Mouse (Mus musculus) forebrain, embryonic 11.5 days (tissue): ENCODE measurements around the gene Calml4. TPM values are rescaled to one million over a fixed set of nuclear protein-coding genes. Genes with fewer than 3 reads are reported as not detected.
A peak's percentile ranks its signal among the peaks of the same experiment; 100 is the strongest.

ENCODE experiments used
- ATAC-seq: fragments of 200-750 bp; cut with Nextera tagmentation; replicated peaks from 2 replicates; pipeline ENCODE4 v1.8.0; 2017; ENCODE audit warnings: moderate TSS enrichment; ENCODE audit not compliant: low FRiP score
- DNase-seq: peaks from one replicate; pipeline ENCODE4 v3.0.0-alpha.2; 2017; ENCODE audit warnings: low spot score
- H3K27ac ChIP-seq: fragments of 300-500 bp; sonication (generic); 2 replicates; pipeline ENCODE4 v1.5.1; 2014; ENCODE audit warnings: low read depth, low read length
- H3K27me3 ChIP-seq: fragments of 300-500 bp; sonication (generic); 2 replicates; pipeline ENCODE4 v1.6.1; 2014; ENCODE audit warnings: mild to moderate bottlenecking, low read length, mixed read lengths; ENCODE audit not compliant: control insufficient read depth, insufficient read depth
- H3K36me3 ChIP-seq: fragments of 300-500 bp; sonication (generic); 2 replicates; pipeline ENCODE4 v1.6.1; 2014; ENCODE audit warnings: mild to moderate bottlenecking, low read length, moderate library complexity, mixed read lengths; ENCODE audit not compliant: control insufficient read depth, insufficient read depth
- H3K4me1 ChIP-seq: fragments of 300-500 bp; sonication (generic); replicated peaks from 2 replicates; pipeline ENCODE4 v1.6.1; 2014; ENCODE audit warnings: low read length, mixed read lengths; ENCODE audit not compliant: control insufficient read depth, insufficient read depth
- H3K4me2 ChIP-seq: fragments of 300-500 bp; sonication (generic); 2 replicates; pipeline ENCODE4 v1.6.1; 2014; ENCODE audit warnings: low read depth, mild to moderate bottlenecking, low read length, moderate library complexity, mixed read lengths; ENCODE audit not compliant: severe bottlenecking
- H3K4me3 ChIP-seq: fragments of 300-500 bp; sonication (generic); 2 replicates; pipeline ENCODE4 v1.5.1; 2014; ENCODE audit warnings: low read depth, low read length
- H3K9ac ChIP-seq: fragments of 300-500 bp; sonication (generic); 2 replicates; pipeline ENCODE4 v1.6.1; 2014; ENCODE audit warnings: low read length
- H3K9me3 ChIP-seq: fragments of 300-500 bp; sonication (generic); 2 replicates; pipeline ENCODE4 v1.6.1; 2016; ENCODE audit warnings: low read length, mixed read lengths; ENCODE audit not compliant: control insufficient read depth
- WGBS: fragments of 180-500 bp; shearing (Covaris S2); extraction: QIAGEN DNeasy Blood & Tissue Kit; methylation state at CpG from one replicate; pipeline ENCODE4 v1.1.7; 2014; 5-methylcytosine and 5-hydroxymethylcytosine counted together
- polyA plus RNA-seq: library from polyadenylated mRNA; unstranded; fragments of >200 nt; fragmentation: Nextera tagmentation; extraction: Ambion mirVana; gene quantifications from 2 replicates; pipeline ENCODE4 v1.2.1, GENCODE M21; 2014

The Calml4 gene
- polyA plus RNA-seq, 1 experiment from 2014 or later, result 0.48 TPM

DNA sequence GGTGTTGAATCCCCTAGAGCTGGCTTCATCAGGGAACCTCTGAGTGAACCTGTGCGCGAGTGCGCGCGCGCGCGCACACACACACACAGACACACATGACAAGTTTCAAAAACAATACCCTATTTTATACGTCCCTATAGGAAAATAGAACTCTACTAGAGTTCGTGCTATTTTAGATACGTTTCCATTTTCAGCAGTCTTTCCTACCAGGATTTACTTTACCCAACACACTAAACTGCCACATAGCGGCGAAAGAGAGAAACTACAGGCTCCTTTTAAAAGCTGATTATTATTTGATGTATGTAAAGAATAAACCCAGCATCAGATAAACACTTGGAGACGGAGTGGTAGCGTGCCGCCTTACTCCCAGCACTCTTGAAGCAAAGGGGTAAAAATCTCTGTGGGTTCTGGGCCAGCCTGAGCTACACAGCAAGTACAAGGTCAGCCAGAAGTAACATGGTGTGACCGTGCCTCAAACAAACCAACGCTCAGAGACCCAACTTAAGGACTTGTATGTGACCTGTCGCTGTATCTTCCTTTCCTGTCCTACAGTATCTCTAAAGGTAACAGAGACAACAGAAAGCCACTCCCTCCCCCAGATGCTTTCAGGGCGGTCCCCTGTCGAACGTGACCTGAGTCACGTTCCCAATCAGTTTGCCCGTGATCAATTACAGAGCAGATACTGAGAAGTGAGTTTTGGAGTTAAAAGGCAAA lies 29.8 kb upstream of the Calml4 start:
- peak overlapping the region; percentile 32; the same call in 1 of the 2 replicates for H3K9ac ChIP-seq
- 8% methylated on average over 24 of the region's 24 CpGs for WGBS
- H3K4me1 ChIP-seq, result peaks cover 20% of the 10 kb centered on the region; the same call in 1 of the 2 replicates
- DNase-seq, result no peak
- H3K4me2 ChIP-seq, result peak overlapping the region; percentile 52
- H3K9me3 ChIP-seq, result no peaks in the 10 kb centered on the region
- H3K36me3 ChIP-seq, result no peaks in the 10 kb centered on the region
- no peaks in the 10 kb centered on the region for H3K27me3 ChIP-seq
- peak overlapping the region; percentile 17 for H3K4me3 ChIP-seq
- peak overlapping the region; percentile 47; the same call in 1 of the 2 replicates for H3K27ac ChIP-seq
- ATAC-seq, result peak; percentile 16

DNA sequence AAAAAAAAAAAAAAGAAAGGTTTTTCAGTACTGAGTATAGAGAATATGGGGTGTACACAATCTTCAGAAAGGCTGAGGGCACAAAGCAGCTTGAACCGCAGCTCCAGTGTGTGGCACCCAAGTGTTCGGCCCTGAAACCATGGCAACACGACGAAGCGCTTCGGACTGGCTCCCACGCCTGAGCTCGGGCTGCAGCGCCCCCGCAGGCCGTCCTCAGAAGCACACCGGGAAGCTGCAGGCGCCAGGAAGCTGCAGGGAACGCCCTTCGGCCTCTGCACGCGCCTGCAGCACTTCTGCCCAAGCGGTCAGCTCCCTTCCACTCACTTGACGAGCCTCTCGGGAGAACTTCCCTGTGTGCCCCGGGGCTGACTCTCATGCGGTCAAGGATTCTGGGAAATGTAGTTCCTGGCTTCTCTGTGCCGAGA lies 29.2 kb upstream of the Calml4 start:
- WGBS, result under 1% methylated on average over 23 of the region's 23 CpGs
- no peaks in the 10 kb centered on the region for H3K36me3 ChIP-seq
- H3K27ac ChIP-seq, result peak overlapping the region; percentile 47; the same call in 1 of the 2 replicates
- 0 out of 2 replicates have a peak overlapping the region, but pooled peaks have one; percentile 0 for H3K9ac ChIP-seq
- H3K4me3 ChIP-seq, result peak overlapping the region; percentile 17
- peaks cover 20% of the 10 kb centered on the region; the same call in 1 of the 2 replicates for H3K4me1 ChIP-seq
- no peaks in the 10 kb centered on the region for H3K9me3 ChIP-seq
- peak overlapping the region; percentile 52 for H3K4me2 ChIP-seq
- peak; percentile 91 for ATAC-seq
- peak; percentile 99 for DNase-seq
- H3K27me3 ChIP-seq, result no peaks in the 10 kb centered on the region

DNA sequence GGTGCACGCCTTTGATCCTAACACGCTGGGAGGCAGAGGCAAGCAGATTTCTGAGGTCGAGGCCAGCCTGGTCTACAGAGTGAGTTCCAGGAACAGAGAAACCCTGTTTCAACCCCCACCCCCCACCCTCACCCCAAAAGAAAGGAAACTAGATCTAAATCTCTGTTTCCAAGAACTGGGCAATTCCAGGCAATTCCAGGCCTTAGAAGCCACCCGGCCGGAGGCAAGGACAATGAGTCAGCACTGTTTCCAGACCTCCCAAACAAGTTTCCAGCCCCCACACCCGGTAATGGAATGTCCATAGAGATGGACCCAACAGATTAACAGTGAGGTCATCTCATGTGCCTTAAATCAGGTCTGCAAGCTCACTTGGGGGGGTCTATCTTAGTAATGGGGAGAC lies 28.0 kb upstream of the Calml4 start:
- H3K27me3 ChIP-seq, result no peaks in the 10 kb centered on the region
- WGBS, result 85% methylated on average over 6 of the region's 6 CpGs
- no peak overlapping the region for H3K9ac ChIP-seq
- no peak overlapping the region for H3K27ac ChIP-seq
- ATAC-seq (no peak), DNase-seq (no peak)
- no peaks in the 10 kb centered on the region for H3K36me3 ChIP-seq
- H3K4me2 ChIP-seq, result no peak overlapping the region
- no peak overlapping the region for H3K4me3 ChIP-seq
- no peaks in the 10 kb centered on the region for H3K9me3 ChIP-seq
- H3K4me1 ChIP-seq, result peaks cover 20% of the 10 kb centered on the region; the same call in 1 of the 2 replicates

DNA sequence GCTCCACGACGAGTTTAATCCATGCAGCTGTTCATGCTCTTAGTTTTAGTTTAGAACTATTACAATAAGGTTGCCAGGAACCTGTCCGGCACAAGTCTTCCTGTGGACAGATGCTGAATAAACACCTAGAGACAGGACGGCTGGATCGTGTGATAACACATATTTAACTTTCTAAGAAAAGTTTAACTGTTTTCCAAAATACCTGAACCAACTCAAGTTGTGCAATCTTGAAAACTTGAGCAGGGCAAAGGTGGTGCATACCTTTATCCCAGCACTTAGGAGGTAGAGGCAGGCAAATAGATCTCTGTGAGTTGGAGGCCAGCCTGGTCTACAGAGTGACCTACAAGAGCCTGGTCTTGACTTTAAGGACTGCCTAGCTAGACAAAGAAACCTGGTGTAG lies 23.0 kb upstream of the Calml4 start:
- no peak for ATAC-seq
- no peak overlapping the region for H3K4me3 ChIP-seq
- no peak overlapping the region for H3K9ac ChIP-seq

DNA sequence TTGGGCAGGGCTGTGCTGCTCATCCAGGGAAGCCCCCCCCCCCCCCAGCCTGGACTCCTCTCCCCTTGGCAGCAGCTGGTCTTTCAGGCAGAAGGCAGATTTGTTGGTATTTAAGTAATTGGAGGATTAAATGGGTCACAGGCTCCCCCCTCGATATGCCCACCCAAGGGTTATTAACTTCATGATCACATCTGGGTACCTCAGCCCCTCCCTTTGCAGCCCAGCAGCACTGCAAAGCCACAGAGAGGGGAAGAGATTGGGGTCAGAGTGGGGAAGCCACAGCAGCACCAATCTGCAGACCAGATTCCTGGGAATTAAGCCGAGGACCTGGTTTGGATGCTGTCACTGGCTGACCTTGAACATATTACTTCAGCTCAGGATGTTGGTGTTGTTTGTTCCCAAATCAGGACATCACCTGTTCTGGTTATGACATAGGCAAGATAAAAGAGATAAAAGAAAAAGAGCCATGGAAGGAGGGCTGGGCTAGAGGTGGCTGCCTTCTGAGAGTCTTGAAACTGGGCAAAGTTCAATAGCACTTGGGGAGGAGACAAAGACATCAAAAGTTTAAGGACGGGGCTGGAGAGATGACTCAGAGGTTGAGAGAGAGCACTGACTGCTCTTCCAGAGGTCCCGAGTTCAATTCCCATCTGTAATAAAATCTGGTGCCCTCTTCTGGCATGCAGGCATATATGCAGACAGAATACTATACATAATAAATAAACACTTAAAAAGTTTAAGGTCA lies 22.0 kb upstream of the Calml4 start:
- Histone ChIP-seq H3K27me3 (no peaks in the 10 kb centered on the region), H3K9me3 (no peaks in the 10 kb centered on the region), H3K36me3 (no peaks in the 10 kb centered on the region), H3K4me3 (no peak overlapping the region), H3K4me1 (peaks cover 8% of the 10 kb centered on the region; the same call in 1 of the 2 replicates), H3K4me2 (no peak overlapping the region), H3K27ac (no peak overlapping the region), H3K9ac (no peak overlapping the region)
- DNase-seq (no peak), ATAC-seq (no peak)
- 54% methylated on average over 4 of the region's 4 CpGs for WGBS

More for the DNA sequence above, 23.0 kb upstream of the Calml4 start:
- Histone ChIP-seq H3K4me2 (no peak overlapping the region), H3K9me3 (no peaks in the 10 kb centered on the region), H3K36me3 (no peaks in the 10 kb centered on the region), H3K27ac (no peak overlapping the region), H3K27me3 (no peaks in the 10 kb centered on the region), H3K4me1 (peaks cover 8% of the 10 kb centered on the region; the same call in 1 of the 2 replicates)
- 86% methylated on average over 5 of the region's 5 CpGs for WGBS
- DNase-seq, result no peak

DNA sequence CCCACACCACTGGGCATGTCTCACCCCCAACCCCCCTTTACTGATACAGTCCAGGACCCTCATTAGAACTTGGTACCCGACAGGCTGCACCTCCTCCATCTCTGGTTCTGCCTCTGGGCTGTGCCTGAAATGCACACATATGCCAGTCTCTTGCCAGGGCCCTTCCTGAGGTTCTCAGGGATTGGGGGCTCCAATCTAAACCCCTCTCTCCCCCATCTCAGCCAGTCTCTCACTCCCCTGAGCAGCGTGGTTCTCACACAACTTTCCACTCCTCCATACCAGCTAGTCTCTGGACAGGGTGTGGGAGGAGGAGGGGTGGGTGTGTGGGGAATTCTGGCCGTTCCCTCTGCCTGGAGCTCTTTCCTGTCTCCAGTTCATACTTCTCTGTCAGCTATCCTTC lies 20.3 kb upstream of the Calml4 start:
- Histone ChIP-seq H3K9ac (no peak overlapping the region), H3K27ac (no peak overlapping the region), H3K4me3 (no peak overlapping the region), H3K4me1 (peaks cover 8% of the 10 kb centered on the region; the same call in 1 of the 2 replicates), H3K9me3 (no peaks in the 10 kb centered on the region), H3K27me3 (no peaks in the 10 kb centered on the region), H3K4me2 (no peak overlapping the region), H3K36me3 (no peaks in the 10 kb centered on the region)
- 56% methylated on average over 3 of the region's 3 CpGs for WGBS
- DNase-seq (no peak), ATAC-seq (no peak)

DNA sequence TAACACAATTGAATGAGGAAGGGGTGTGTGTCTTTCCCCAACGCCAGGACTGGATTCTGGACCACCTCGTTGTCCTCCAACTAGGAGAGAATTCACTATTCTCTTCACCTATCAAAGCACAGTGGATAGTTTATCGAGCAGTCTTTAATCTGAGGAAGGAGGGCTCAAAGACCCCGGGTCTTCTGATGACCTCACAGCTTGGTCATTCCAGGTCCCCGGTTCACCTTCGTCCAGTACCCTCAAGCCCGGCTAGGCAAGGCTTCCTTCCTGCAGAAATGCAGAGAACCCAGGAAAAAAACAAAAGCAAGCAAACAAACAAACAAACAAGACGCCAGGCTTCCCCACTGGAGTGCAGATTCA lies 19.8 kb upstream of the Calml4 start:
- no peak overlapping the region for H3K9ac ChIP-seq
- H3K9me3 ChIP-seq, result no peaks in the 10 kb centered on the region
- no peaks in the 10 kb centered on the region for H3K27me3 ChIP-seq
- no peak overlapping the region; the same call in 1 of the 2 replicates for H3K27ac ChIP-seq
- H3K36me3 ChIP-seq, result no peaks in the 10 kb centered on the region
- H3K4me1 ChIP-seq, result peaks cover 8% of the 10 kb centered on the region; the same call in 1 of the 2 replicates
- peak overlapping the region; percentile 65 for H3K4me2 ChIP-seq
- no peak for DNase-seq
- no peak; the same call in 1 of the 2 replicates for ATAC-seq
- H3K4me3 ChIP-seq, result peak overlapping the region; percentile 47
- WGBS, result 15% methylated on average over 8 of the region's 8 CpGs

DNA sequence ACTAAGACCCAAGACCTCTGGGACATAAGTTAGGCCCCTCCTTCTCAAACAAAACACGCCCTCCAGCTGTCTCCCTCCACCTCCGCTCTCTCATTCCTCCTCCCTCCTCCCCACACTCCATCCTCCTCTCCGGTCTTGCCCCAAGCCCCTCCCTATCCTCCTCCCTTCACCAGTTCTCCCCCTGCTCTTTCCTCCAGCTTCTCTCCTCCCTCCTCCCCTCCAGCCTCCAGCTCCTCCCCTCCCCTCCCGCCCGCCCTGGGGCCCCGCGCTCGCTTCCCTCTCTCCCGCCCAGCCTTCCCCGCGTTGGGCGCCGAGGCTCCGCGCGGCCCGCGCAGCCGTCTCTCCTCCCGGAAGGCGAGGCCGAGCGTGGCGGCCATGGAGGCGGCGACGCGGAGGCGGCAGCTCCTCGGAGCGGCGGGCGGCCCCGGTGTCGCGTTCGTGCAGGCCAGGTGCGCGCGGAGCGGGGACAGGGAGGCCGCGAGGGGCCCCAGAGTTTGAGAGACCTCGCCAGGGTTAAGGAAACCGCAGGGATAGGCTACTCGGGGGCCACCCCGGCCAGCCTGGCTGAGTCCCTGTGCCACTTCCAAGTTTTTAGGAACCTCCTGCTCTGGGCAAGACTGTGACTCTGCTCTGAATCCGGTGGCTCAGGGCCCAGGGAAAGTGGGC lies 19.2 kb upstream of the Calml4 start, which contains the start of gene Cln6:
Gene Cln6, plus strand, starts transcription at position 280 of the 666 bp plus-strand sequence.
- WGBS, result under 1% methylated on average over 48 of the region's 48 CpGs
- Histone ChIP-seq H3K4me1 (peaks cover 8% of the 10 kb centered on the region; the same call in 1 of the 2 replicates), H3K27me3 (no peaks in the 10 kb centered on the region), H3K4me3 (peak within 1 kb of the TSS; percentile 47), H3K36me3 (no peaks in the 10 kb centered on the region), H3K9me3 (no peaks in the 10 kb centered on the region), H3K27ac (peak within 1 kb of the TSS; percentile 60), H3K4me2 (peak within 1 kb of the TSS; percentile 65), H3K9ac (peak within 1 kb of the TSS; percentile 79)
- ATAC-seq, result peak; percentile 87
- peak; percentile 89 for DNase-seq
